Mouse (Mus musculus) forebrain, embryonic 12.5 days (tissue): ENCODE results near the gene Ap2a2. TPM values are rescaled to one million over a fixed set of nuclear protein-coding genes. Genes with fewer than 3 reads are reported as not detected.

Source experiments
- ATAC-seq: fragments of 200-750 bp; cut with Nextera tagmentation; 2 replicates; pipeline ENCODE4 v1.8.0; 2017; ENCODE audit warnings: moderate TSS enrichment; ENCODE audit not compliant: low FRiP score
- H3K27ac ChIP-seq: fragments of 300-500 bp; sonication (generic); 2 replicates; pipeline ENCODE4 v1.5.1; 2016; ENCODE audit warnings: mild to moderate bottlenecking
- H3K27me3 ChIP-seq: fragments of 300-500 bp; sonication (generic); 2 replicates; pipeline ENCODE4 v1.6.1; 2016; ENCODE audit warnings: mild to moderate bottlenecking
- H3K36me3 ChIP-seq: fragments of 300-500 bp; sonication (generic); replicated peaks from 2 replicates; pipeline ENCODE4 v1.6.1; 2016; ENCODE audit warnings: mild to moderate bottlenecking
- H3K4me1 ChIP-seq: fragments of 300-500 bp; sonication (generic); 2 replicates; pipeline ENCODE4 v1.6.1; 2016
- H3K4me2 ChIP-seq: fragments of 300-500 bp; sonication (generic); 2 replicates; pipeline ENCODE4 v1.6.1; 2016; ENCODE audit warnings: mild to moderate bottlenecking, moderate library complexity
- H3K4me3 ChIP-seq: fragments of 300-500 bp; sonication (generic); replicated peaks from 2 replicates; pipeline ENCODE4 v1.5.1; 2016; ENCODE audit warnings: mild to moderate bottlenecking
- H3K9ac ChIP-seq: fragments of 300-500 bp; sonication (generic); 2 replicates; pipeline ENCODE4 v1.6.1; 2016; ENCODE audit warnings: mild to moderate bottlenecking
- H3K9me3 ChIP-seq: fragments of 300-500 bp; sonication (generic); 2 replicates; pipeline ENCODE4 v1.6.1; 2016
- WGBS: fragments of 180-500 bp; shearing (Covaris S2); methylation state at CpG from one replicate; pipeline ENCODE4 v1.1.7; 2016; 5-methylcytosine and 5-hydroxymethylcytosine counted together
- polyA plus RNA-seq: library from polyadenylated mRNA; unstranded; fragments of >200 nt; fragmentation: Nextera tagmentation; extraction: Ambion mirVana; gene quantifications from 2 replicates; pipeline ENCODE4 v1.2.1, GENCODE M21; 2016

Ap2a2 gene
- polyA plus RNA-seq, 1 experiment from 2014 or later: 106 TPM

DNA sequence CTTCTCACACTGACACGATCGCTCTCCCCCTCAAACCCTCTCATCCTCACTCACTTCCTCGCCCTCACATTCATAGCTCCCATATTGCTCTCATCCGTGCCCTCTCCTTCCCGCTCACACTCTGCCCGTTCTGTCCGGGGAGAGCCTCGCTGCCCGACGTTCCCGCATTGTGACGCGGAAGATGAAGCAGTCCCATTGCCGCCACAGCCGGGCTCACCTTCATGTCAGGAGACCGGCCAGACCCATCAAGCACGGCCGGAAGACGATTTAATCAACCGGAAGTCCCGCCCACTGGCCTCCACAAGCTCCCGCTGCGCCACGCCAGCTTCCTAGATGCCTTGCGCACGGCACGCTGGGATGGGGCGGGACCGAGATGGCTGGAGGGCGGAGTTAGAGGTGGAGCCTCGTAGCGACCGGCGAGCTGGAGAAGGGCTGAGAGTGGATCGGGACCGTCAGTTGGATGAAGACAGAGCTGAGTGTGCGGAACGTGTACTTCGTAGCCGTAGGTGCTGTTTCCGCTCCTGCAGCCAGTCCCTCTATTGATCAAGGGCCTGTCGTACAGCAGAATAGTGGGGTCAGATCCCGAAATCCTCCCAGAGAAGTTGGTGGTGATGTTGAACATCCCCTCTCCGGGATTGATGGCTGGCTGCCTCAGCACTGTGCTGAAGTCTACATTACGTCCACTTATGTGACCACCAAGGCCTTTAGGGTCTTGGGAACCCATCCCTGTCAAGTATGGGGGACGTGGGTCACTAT lies 22.2 kb upstream of the Ap2a2 start, which contains the start of gene Chid1:
Gene Chid1, minus strand, starts transcription at position 302 of the 756 bp plus-strand sequence.
- ATAC-seq: peak; percentile 97
- 0 out of 2 replicates have a peak, but pooled peaks cover 6% of the 10 kb centered on the region for H3K27me3 ChIP-seq
- H3K4me1 ChIP-seq: peaks cover 23% of the 10 kb centered on the region
- H3K4me3 ChIP-seq: peak within 1 kb of the TSS; percentile 67
- H3K27ac ChIP-seq: peak within 1 kb of the TSS; percentile 74
- H3K9ac ChIP-seq: peak within 1 kb of the TSS; percentile 89
- H3K36me3 ChIP-seq: no peaks in the 10 kb centered on the region
- H3K9me3 ChIP-seq: no peaks in the 10 kb centered on the region
- WGBS: under 1% methylated on average over 46 of the region's 46 CpGs
- H3K4me2 ChIP-seq: peak within 1 kb of the TSS; percentile 88

DNA sequence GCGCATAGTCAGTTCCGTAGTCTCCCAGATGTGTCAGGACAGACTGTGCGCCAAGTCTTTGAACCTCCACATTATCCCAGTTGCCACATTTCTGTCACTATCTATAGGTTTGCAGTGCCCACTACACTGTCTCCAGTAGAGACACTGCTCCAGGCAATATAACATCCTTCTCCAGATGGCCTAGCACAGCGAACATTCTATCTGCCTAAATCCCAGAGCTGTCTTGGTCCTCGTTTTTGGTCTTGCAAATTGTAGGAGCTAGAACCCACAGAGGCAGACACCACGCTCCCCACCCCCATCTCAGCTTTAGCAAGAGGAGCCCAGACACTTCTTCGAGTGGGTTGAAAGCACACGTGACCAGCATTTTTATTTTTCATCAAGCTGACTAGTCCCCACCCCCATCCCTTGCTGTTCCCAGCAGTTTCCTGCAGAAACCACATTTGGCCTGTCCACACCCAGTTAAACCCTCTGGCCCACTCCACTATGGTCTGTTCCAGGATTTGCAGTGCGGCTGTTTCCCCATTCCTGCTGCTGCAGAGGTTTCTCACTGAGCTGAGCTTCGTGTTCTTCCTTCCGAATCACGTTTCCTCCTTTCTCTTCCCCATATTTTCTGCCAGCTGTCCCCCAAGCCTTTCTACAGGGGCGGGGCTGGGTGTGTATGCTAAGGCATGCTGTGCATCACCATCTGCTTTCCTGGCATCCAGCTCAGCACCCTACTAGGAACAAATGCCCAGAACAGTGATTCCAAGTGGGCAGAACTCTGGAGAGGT lies 21.5 kb upstream of the Ap2a2 start:
- Histone ChIP-seq H3K27ac (peak overlapping the region; percentile 74; the same call in 1 of the 2 replicates), H3K4me1 (peaks cover 23% of the 10 kb centered on the region), H3K4me2 (peak overlapping the region; percentile 88), H3K36me3 (no peaks in the 10 kb centered on the region), H3K4me3 (peak overlapping the region; percentile 67), H3K9me3 (no peaks in the 10 kb centered on the region), H3K27me3 (0 out of 2 replicates have a peak, but pooled peaks cover 6% of the 10 kb centered on the region), H3K9ac (peak overlapping the region; percentile 89)
- 61% methylated on average over 13 of the region's 13 CpGs for WGBS
- no peak; the same call in 1 of the 2 replicates for ATAC-seq

DNA sequence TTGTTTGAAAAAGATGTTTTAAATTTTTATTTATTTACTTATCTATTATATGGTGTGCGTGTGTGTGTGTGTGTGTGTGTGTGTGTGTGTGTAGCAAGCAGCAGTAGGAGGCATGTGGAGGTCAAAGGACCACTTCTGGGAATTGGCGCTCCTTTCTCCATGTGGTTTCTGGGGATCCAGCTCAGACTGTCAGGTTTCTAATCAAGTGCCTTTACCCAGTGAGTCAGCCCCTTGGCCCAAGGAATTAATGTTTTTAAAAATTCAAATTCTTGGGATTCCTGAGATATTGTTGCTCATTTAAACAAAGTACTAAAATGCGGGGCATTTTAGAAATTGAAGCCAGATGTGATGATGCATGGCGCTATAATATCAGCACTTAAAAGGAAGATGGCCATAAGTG lies 20.3 kb upstream of the Ap2a2 start:
- peaks cover 23% of the 10 kb centered on the region for H3K4me1 ChIP-seq
- H3K36me3 ChIP-seq: no peaks in the 10 kb centered on the region
- no peak overlapping the region for H3K9ac ChIP-seq
- WGBS: 76% methylated on average over 4 of the region's 4 CpGs
- ATAC-seq: no peak
- no peak overlapping the region for H3K4me2 ChIP-seq
- H3K4me3 ChIP-seq: no peak overlapping the region
- no peak overlapping the region for H3K27ac ChIP-seq
- H3K27me3 ChIP-seq: 0 out of 2 replicates have a peak, but pooled peaks cover 6% of the 10 kb centered on the region
- no peaks in the 10 kb centered on the region for H3K9me3 ChIP-seq

DNA sequence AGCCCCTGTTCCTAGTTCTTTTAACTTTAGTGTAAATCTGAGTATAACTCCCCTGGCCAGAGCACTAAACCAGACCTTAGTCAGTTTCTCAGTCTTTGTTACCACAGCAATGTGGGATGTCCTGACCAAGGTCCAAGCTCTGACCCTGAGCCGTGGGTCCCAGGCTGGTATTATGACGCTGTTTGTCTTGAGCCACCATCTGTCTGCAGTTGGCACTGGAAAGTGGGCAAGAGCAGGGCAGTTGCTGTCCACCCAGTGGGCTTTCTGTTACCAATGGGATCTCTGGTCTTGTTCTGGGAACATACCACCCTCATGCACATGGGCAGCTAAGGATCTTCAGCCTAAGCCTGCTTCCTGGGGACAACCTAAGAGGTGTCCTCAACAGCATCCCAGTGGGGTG lies 19.4 kb upstream of the Ap2a2 start:
- Histone ChIP-seq H3K4me3 (no peak overlapping the region), H3K4me2 (no peak overlapping the region), H3K27ac (no peak overlapping the region), H3K9me3 (no peaks in the 10 kb centered on the region), H3K36me3 (no peaks in the 10 kb centered on the region), H3K9ac (no peak overlapping the region), H3K4me1 (peaks cover 23% of the 10 kb centered on the region), H3K27me3 (0 out of 2 replicates have a peak, but pooled peaks cover 6% of the 10 kb centered on the region)
- ATAC-seq: no peak
- 95% methylated on average over 2 of the region's 2 CpGs for WGBS

DNA sequence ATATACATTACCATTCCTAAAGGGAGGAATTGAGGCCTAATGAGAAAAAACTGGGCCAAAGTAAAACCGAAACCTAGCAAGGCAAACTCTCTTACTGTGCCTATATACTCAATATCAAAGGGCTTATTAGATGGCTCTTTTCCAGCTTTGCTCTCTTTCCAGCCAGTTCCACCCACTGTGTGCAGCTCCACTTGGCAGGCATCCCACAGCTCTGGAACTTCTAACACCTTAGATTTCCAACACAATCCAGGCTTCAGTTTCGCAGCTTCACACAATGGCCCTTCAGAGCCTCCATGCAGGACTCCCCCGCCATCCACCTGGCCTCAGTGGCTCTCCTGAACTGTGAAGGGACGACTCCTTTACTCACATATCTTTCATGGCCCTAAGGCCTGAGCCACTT lies 17.3 kb upstream of the Ap2a2 start:
- 81% methylated on average over 4 of the region's 4 CpGs for WGBS
- no peaks in the 10 kb centered on the region for H3K9me3 ChIP-seq
- ATAC-seq: no peak
- H3K4me1 ChIP-seq: peaks cover 10% of the 10 kb centered on the region; the same call in 1 of the 2 replicates
- H3K9ac ChIP-seq: no peak overlapping the region
- no peak overlapping the region for H3K27ac ChIP-seq
- no peak overlapping the region for H3K4me2 ChIP-seq
- 0 out of 2 replicates have a peak, but pooled peaks cover 6% of the 10 kb centered on the region for H3K27me3 ChIP-seq
- H3K4me3 ChIP-seq: no peak overlapping the region
- no peaks in the 10 kb centered on the region for H3K36me3 ChIP-seq

DNA sequence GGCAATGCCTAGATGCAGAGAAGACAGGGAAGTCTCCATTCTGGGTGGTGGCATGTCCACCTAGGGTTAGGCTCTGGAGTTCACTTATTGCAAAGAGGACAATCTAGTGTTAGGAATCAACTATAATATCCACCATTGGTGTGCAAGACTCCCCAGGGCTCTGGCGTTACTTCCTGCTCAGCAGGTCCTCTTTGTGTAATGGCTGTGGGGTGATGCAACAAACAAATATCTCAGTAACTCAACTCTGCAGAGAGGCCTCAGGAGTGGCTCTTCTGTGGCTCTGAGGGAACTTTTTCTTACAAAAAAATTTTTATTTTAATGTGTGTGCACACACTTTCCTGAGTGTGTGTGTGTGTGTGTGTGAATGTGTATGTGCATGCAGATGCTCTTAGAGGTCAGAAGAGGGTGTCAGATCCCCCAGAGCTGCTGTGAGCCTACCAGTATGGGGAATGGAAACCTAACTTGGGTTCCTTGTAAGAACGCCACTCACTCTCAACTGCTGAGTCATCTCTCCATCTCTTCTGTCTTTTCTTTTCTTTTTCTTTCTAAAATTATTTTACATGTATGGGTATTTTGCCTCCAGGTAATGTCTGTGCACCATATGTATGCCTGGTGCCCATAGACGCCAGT lies 12.4 kb upstream of the Ap2a2 start:
- no peaks in the 10 kb centered on the region for H3K4me1 ChIP-seq
- no peak overlapping the region for H3K4me2 ChIP-seq
- no peaks in the 10 kb centered on the region for H3K9me3 ChIP-seq
- no peak overlapping the region for H3K4me3 ChIP-seq
- no peak overlapping the region for H3K9ac ChIP-seq
- ATAC-seq: no peak
- H3K27ac ChIP-seq: no peak overlapping the region
- H3K27me3 ChIP-seq: no peaks in the 10 kb centered on the region
- 90% methylated on average over 3 of the region's 3 CpGs for WGBS
- H3K36me3 ChIP-seq: no peaks in the 10 kb centered on the region

DNA sequence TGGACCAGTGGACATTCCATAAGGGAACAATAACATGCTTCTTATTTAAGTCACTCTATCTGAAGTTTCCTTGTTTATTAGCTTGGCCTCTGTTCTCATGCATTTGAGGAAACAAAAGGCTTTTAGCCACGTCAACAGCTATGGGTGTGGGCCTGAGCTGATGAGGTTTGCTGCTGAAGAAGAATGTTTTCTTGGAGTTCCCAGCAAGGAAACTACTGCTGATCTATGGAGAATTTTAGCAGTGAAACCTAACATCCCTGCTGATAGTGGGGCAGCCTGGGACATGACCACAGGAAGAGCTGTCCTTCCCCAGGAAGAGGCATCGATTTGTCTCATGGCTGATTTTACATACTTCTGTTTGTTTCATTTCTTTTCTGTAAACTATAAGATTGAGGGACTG lies 11.5 kb upstream of the Ap2a2 start:
- WGBS: 88% methylated on average over 2 of the region's 2 CpGs
- no peak for ATAC-seq
- H3K27ac ChIP-seq: no peak overlapping the region
- H3K4me3 ChIP-seq: no peak overlapping the region
- H3K27me3 ChIP-seq: no peaks in the 10 kb centered on the region
- H3K9me3 ChIP-seq: no peaks in the 10 kb centered on the region
- H3K9ac ChIP-seq: no peak overlapping the region
- no peaks in the 10 kb centered on the region for H3K36me3 ChIP-seq
- H3K4me1 ChIP-seq: no peaks in the 10 kb centered on the region
- no peak overlapping the region for H3K4me2 ChIP-seq

DNA sequence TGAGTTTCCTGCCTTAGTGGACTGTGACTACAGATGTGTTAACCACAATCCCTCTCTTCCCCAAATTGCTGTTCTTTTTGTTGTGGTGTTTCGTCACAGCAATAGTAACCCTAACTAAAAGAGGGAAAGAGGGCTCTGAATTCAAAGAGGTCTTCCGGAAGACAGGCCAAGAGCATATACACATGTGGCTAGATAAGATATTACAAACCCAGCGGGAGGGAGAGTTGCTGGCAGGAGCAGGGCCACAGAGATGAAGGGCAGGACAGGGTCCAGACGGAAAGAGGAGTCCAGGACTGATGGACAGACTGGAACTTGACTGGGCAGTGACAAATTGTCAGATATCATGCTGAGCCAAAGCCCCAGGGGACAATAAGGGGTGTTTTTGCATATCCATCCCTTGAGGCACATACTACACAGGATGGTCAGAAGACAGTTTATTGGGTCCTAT lies 3.6 kb upstream of the Ap2a2 start:
- Histone ChIP-seq H3K36me3 (no peaks in the 10 kb centered on the region), H3K9me3 (no peaks in the 10 kb centered on the region), H3K9ac (no peak overlapping the region), H3K27me3 (peaks cover 10% of the 10 kb centered on the region; the same call in 1 of the 2 replicates), H3K4me2 (no peak overlapping the region), H3K4me3 (no peak overlapping the region), H3K27ac (no peak overlapping the region), H3K4me1 (peaks cover 10% of the 10 kb centered on the region)
- no peak for ATAC-seq
- 82% methylated on average over 4 of the region's 4 CpGs for WGBS

DNA sequence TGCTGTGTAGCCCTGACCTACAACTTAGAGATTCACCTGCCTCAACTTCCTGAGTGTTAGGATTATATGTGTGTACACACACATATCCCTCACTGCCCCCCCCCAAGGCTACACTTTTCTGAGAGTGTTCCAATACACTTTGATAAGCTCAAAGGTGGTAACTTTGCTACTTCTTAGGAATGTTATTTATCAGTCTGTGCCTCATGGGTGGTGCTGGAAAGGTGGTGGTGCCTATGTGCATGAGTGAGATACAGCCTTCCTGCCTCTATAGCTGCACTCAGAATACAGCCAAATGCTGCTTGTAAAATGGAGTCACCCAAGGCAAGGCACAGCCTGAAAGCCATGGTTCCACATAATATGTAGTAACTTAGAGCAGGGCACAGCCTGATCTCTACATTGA lies 3.0 kb upstream of the Ap2a2 start:
- Histone ChIP-seq H3K9ac (no peak overlapping the region), H3K4me3 (no peak overlapping the region), H3K4me1 (peaks cover 16% of the 10 kb centered on the region), H3K36me3 (no peaks in the 10 kb centered on the region), H3K4me2 (no peak overlapping the region), H3K9me3 (no peaks in the 10 kb centered on the region), H3K27me3 (peaks cover 10% of the 10 kb centered on the region; the same call in 1 of the 2 replicates), H3K27ac (no peak overlapping the region)
- no peak for ATAC-seq

DNA sequence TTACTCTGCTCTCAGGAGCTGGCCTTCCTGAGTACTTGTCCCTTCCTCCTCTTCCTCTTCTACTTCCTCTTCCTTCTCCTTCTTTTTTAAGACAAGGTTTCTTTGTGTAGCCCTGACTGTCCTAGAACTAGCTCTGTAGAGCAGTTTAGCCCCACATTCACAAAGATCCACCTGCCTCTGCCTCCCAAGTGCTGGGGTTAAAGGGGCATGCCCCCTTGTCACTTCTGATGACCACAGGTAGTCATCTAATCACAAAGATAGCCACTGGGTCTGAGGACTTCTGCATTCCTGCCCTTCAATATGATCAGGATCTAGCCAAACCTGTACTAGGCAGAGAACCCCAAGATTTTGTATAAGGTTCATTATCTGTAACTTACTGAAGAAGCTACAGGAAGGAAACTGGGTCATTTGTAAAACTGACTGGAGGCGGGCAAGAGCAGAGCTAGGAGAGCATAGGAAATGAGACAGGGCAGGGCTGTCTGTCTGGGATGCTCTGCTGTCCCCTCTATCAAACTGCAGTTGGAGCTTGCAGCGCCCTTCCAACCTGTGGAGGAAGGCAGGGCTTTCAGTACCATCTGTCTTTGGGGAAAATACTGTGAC lies 2.1 kb upstream of the Ap2a2 start:
- no peak overlapping the region for H3K9ac ChIP-seq
- no peak overlapping the region for H3K4me3 ChIP-seq
- no peak overlapping the region for H3K27ac ChIP-seq
- 74% methylated on average over 2 of the region's 2 CpGs for WGBS
- no peaks in the 10 kb centered on the region for H3K9me3 ChIP-seq
- peaks cover 10% of the 10 kb centered on the region; the same call in 1 of the 2 replicates for H3K27me3 ChIP-seq
- no peaks in the 10 kb centered on the region for H3K36me3 ChIP-seq
- H3K4me1 ChIP-seq: peaks cover 23% of the 10 kb centered on the region
- no peak overlapping the region for H3K4me2 ChIP-seq
- ATAC-seq: no peak

DNA sequence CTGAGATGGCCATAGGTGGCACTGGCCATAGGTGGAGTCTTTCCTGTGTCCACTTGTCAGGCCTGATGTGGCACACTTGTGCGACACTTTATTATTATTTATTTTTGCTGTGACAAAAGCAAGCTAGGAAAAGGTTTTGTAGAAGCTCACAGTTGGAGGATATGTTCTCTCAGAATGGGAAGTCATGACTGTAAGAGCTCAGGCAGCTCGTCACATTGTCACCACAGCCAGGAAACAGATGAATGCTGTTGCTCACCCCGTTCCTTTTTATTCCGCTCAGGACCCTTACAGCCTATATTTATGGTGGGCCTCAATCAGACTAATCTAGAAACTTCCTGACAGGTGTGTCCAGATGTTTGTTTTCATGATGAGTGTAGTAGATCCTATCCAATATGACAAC lies 1.5 kb upstream of the Ap2a2 start:
- no peak overlapping the region for H3K4me2 ChIP-seq
- peaks cover 23% of the 10 kb centered on the region for H3K4me1 ChIP-seq
- H3K27ac ChIP-seq: no peak overlapping the region
- H3K4me3 ChIP-seq: no peak overlapping the region
- peaks cover 10% of the 10 kb centered on the region; the same call in 1 of the 2 replicates for H3K27me3 ChIP-seq
- H3K9me3 ChIP-seq: no peaks in the 10 kb centered on the region
- no peak overlapping the region for H3K9ac ChIP-seq
- ATAC-seq: no peak
- WGBS: 89% methylated on average over 4 of the region's 4 CpGs
- no peaks in the 10 kb centered on the region for H3K36me3 ChIP-seq

DNA sequence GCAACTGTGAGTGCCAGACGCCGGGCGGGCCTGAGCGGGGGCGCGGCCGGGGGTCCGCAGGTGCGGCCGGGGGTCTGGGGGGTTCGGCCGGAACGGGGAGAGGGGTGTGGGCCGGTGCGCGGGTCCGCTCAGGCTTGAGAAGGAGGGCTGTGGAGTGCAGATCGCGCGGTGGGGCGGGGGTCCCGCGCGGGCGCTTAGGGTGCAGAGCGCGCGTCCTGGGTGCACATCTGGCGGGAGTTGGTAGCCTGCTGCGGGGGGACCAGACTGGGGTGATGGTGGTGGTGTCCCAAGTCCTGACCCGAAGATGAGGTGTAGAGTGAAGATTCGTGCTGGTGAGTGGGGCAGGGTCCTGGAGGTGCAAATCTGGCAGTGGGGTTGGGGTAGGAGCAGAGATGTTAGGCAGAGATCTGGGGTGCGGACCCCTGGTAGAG lies 463 bp downstream of the Ap2a2 start:
- Histone ChIP-seq H3K4me1 (peaks cover 30% of the 10 kb centered on the region), H3K27me3 (peaks cover 10% of the 10 kb centered on the region; the same call in 1 of the 2 replicates), H3K9me3 (no peaks in the 10 kb centered on the region), H3K36me3 (no peaks in the 10 kb centered on the region), H3K27ac (peak overlapping the region; percentile 87), H3K4me3 (peak overlapping the region; percentile 98), H3K4me2 (peak overlapping the region; percentile 87), H3K9ac (peak overlapping the region; percentile 97)
- peak; percentile 66 for ATAC-seq
- WGBS: under 1% methylated on average over 33 of the region's 33 CpGs
